Mouse (Mus musculus): ENCODE results near the gene Tars2. TPM values are rescaled to one million over a fixed set of nuclear protein-coding genes. Genes with fewer than 3 reads are reported as not detected.
"Not testable (repeated sequence)": the region's sequence is repeated elsewhere in the genome, so short reads cannot be mapped to it uniquely, and the experiment has no call there.

The Tars2 gene
- total and polyA plus RNA-seq, 3 experiments, result 59.8 to 97.6 (median 71.1) TPM

GRCm38 (mm10) chr3:95693821-95694807 lies 65.9 kb downstream of the Tars2 start (continued):
- 0 out of 2 replicates have a peak, but pooled peaks have one; percentile 28 for TF ChIP-seq MAFK (IDR thresholded peaks at IDR 0.05; ENCODE audit: insufficient replicate concordance, low read length)
- TF ChIP-seq BHLHE40 (IDR thresholded peaks at IDR 0.05; ENCODE audit: low read depth, low read length), result peak; percentile 65; the same call in 1 of the 2 replicates
- TF ChIP-seq RCOR1 (conservative IDR thresholded peaks at IDR 0.05; ENCODE audit: low read depth, low read length), result no peak
- no peak; the same call in 1 of the 2 replicates for TF ChIP-seq SIN3A (IDR thresholded peaks at IDR 0.05; ENCODE audit: low read length)
- peak; percentile 69 for TF ChIP-seq ETS1 (conservative IDR thresholded peaks at IDR 0.05; ENCODE audit: low read depth, low read length)
- TF ChIP-seq JUND (conservative IDR thresholded peaks at IDR 0.05; ENCODE audit: low read depth, low read length), result no peak; the same call in 1 of the 2 replicates
- no peak for TF ChIP-seq NRF1 (IDR thresholded peaks at IDR 0.05; ENCODE audit: low read depth, low read length)
- no peak for TF ChIP-seq KAT2A (IDR thresholded peaks at IDR 0.05; ENCODE audit: insufficient replicate concordance, low read length)
- no peak for TF ChIP-seq E2F4 (IDR thresholded peaks at IDR 0.05; ENCODE audit: insufficient replicate concordance, low read depth, low read length)
- peak; percentile 66 for TF ChIP-seq ELF1 (IDR thresholded peaks at IDR 0.05; ENCODE audit: low read depth, low read length)
- peak; percentile 86 for TF ChIP-seq IRF4 (IDR thresholded peaks at IDR 0.05; ENCODE audit: low read depth, low read length)
- no peak for TF ChIP-seq GABPA (IDR thresholded peaks at IDR 0.05; ENCODE audit: insufficient replicate concordance, low read depth, low read length)

- H3K36me3 ChIP-seq (replicated peaks in 1 of 2; ENCODE audit: control insufficient read depth in 1 of 2, insufficient read depth in 1 of 2, low read length in 1 of 2), result no peaks in the 10 kb centered on the region
- peak overlapping the region; percentile 30 for H3K27ac ChIP-seq (ENCODE audit: insufficient read depth, low read depth)
- dilution Hi-C loops (cut with MboI; ENCODE audit: extremely low pct_ligation_motif_present, extremely low pct_unique_long_range_greater_than_20kb, low sequenced_read_pairs) (no loop called here), in situ Hi-C loops (cut with MboI; ENCODE audit: low pct_ligation_motif_present, low pct_unique_long_range_greater_than_20kb, low sequenced_read_pairs) (no loop called here)
- H3K4me3 ChIP-seq (replicated peaks in 1 of 3; ENCODE audit: low read depth in 2 of 3, low read length in 2 of 3, poor library complexity in 1 of 3), result no peak overlapping the region
- no peaks in the 10 kb centered on the region for H3K9me3 ChIP-seq (replicated peaks; ENCODE audit: low read length)
- no peaks in the 10 kb centered on the region for H3K27me3 ChIP-seq (replicated peaks)
- peak overlapping the region; percentile 27; the same call in 1 of the 2 replicates for H3K4me2 ChIP-seq (ENCODE audit: insufficient read depth, low read depth, poor library complexity, severe bottlenecking)
- H3K9ac ChIP-seq (ENCODE audit: insufficient read depth, low read depth), result no peak overlapping the region
- peak; percentile 48 for TF ChIP-seq BHLHE40 (IDR thresholded peaks at IDR 0.05; ENCODE audit: low read depth, low read length)
- TF ChIP-seq MAX (IDR thresholded peaks at IDR 0.05; ENCODE audit: low read length), result peak; percentile 37; the same call in 1 of the 2 replicates
- no peak for TF ChIP-seq ZC3H11A (IDR thresholded peaks at IDR 0.05; ENCODE audit: low read depth, low read length)
- no peak for TF ChIP-seq TCF12 (IDR thresholded peaks at IDR 0.05; ENCODE audit: low read depth, low read length)
- TF ChIP-seq MEF2A (IDR thresholded peaks at IDR 0.05; ENCODE audit: borderline replicate concordance, low read depth, low read length), result peak; percentile 97
- TF ChIP-seq HCFC1 (IDR thresholded peaks at IDR 0.05; ENCODE audit: low read depth, low read length), result no peak
- no peak for TF ChIP-seq NRF1 (IDR thresholded peaks at IDR 0.05; ENCODE audit: low read depth, low read length)
- TF ChIP-seq IRF4 (IDR thresholded peaks at IDR 0.05; ENCODE audit: low read depth, low read length), result peak; percentile 55
- no peak for TF ChIP-seq KAT2A (IDR thresholded peaks at IDR 0.05; ENCODE audit: insufficient replicate concordance, low read length)
- no peak for TF ChIP-seq MAFK (IDR thresholded peaks at IDR 0.05; ENCODE audit: insufficient replicate concordance, low read length)
- TF ChIP-seq MYC (IDR thresholded peaks at IDR 0.05; ENCODE audit: low read depth, low read length), result peak; percentile 67; the same call in 1 of the 2 replicates
- no peak for TF ChIP-seq USF2 (conservative IDR thresholded peaks at IDR 0.05; ENCODE audit: low read depth, low read length)
- TF ChIP-seq MXI1 (IDR thresholded peaks at IDR 0.05; ENCODE audit: low read depth, low read length), result peak; percentile 66; the same call in 1 of the 2 replicates
- no peak for TF ChIP-seq MAZ (IDR thresholded peaks at IDR 0.05; ENCODE audit: low read depth, low read length)
- TF ChIP-seq JUN (IDR thresholded peaks at IDR 0.05; ENCODE audit: insufficient read depth, low read depth, low read length), result peak; percentile 59; the same call in 1 of the 2 replicates
- TF ChIP-seq CHD2 (IDR thresholded peaks at IDR 0.05; ENCODE audit: low read length), result no peak
- 0 out of 2 replicates have a peak, but pooled peaks have one; percentile 28 for TF ChIP-seq SIN3A (IDR thresholded peaks at IDR 0.05; ENCODE audit: low read length)
- TF ChIP-seq ETS1 (conservative IDR thresholded peaks at IDR 0.05; ENCODE audit: low read depth, low read length), result peak; percentile 58
- peak; percentile 48; the same call in 1 of the 2 replicates for TF ChIP-seq EP300 (IDR thresholded peaks at IDR 0.05; ENCODE audit: low read length)
- H3K79me2 ChIP-seq (replicated peaks; ENCODE audit: control insufficient read depth, extremely low read depth, insufficient read depth, poor library complexity, severe bottlenecking), result no peaks in the 10 kb centered on the region
- DNase-seq (ENCODE audit: extremely low read depth), result peak; percentile 60
- peaks cover 24 to 72% of the 10 kb centered on the region in 2 experiments for H3K4me1 ChIP-seq (ENCODE audit: control insufficient read depth in 1 of 2, insufficient read depth in 2 of 2)
These were observed 67.3 kb downstream of the Tars2 start for GRCm38 (mm10) chr3:95692677-95693076.

DNA sequence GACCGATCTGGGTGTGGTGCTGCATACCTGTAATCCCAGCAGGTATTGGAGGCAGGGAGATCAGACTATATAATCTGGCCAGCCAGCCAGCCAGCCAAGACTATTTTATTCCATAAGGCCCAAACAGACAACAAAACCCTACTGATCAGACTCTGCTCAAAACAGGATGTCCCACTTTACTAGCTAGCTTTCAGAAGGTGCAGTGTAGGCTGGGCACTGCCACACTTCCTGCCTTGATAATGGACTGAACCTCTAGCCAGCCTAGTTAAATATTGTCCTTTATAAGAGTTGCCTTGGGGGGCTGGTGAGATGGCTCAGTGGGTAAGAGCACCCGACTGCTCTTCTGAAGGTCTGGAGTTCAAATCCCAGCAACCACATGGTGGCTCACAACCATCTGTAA lies 69.5 kb downstream of the Tars2 start:
- H3K4me3 ChIP-seq (replicated peaks in 1 of 3; ENCODE audit: low read depth in 2 of 3, low read length in 2 of 3, poor library complexity in 1 of 3); in situ Hi-C loops (cut with MboI; ENCODE audit: low pct_ligation_motif_present, low pct_unique_long_range_greater_than_20kb, low sequenced_read_pairs); DNase-seq (ENCODE audit: extremely low read depth); dilution Hi-C loops (cut with MboI; ENCODE audit: extremely low pct_ligation_motif_present, extremely low pct_unique_long_range_greater_than_20kb, low sequenced_read_pairs); H3K79me2 ChIP-seq (replicated peaks; ENCODE audit: control insufficient read depth, extremely low read depth, insufficient read depth, poor library complexity, severe bottlenecking); H3K27me3 ChIP-seq (replicated peaks); H3K36me3 ChIP-seq (replicated peaks in 1 of 2; ENCODE audit: control insufficient read depth in 1 of 2, insufficient read depth in 1 of 2, low read length in 1 of 2); H3K9me3 ChIP-seq (replicated peaks; ENCODE audit: low read length): not testable (repeated sequence)
- peak overlapping the region; percentile 2; the same call in 1 of the 2 replicates for H3K27ac ChIP-seq (ENCODE audit: insufficient read depth, low read depth)
- peak overlapping the region; percentile 19; the same call in 1 of the 2 replicates for H3K9ac ChIP-seq (ENCODE audit: insufficient read depth, low read depth)
- H3K4me1 ChIP-seq (ENCODE audit: control insufficient read depth in 1 of 2, insufficient read depth in 2 of 2), result peaks cover 24 to 56% of the 10 kb centered on the region in 2 experiments
- 0 out of 2 replicates have a peak overlapping the region, but pooled peaks have one; percentile 48 for H3K4me2 ChIP-seq (ENCODE audit: insufficient read depth, low read depth, poor library complexity, severe bottlenecking)

Measured in CH12.LX (cell line).